Mouse (Mus musculus): ENCODE measurements at regions not wholly inside any gene's neighbourhood (a gene's known extent, or its start where the extent isn't known, plus 50 kb on each side); places are given as distances from the start of the nearest gene placed in this dataset.
"Not testable (repeated sequence)": the region's sequence is repeated elsewhere in the genome, so short reads cannot be mapped to it uniquely, and the experiment has no call there.

- no peak for DNase-seq (ENCODE audit: extremely low read depth, insufficient read length, low spot score)
Observed at GRCm38 (mm10) chr16:93355204-93355899, 248.5 kb downstream of the Setd4 start.

GRCm38 (mm10) chr16:93353971-93354370 is 249.9 kb downstream of the Setd4 start:
- DNase-seq (ENCODE audit: extremely low read depth, insufficient read length, low spot score), result no peak

- DNase-seq (ENCODE audit: extremely low read depth, insufficient read length, low spot score), result no peak
Observed at GRCm38 (mm10) chr16:93344555-93344954, 259.3 kb downstream of the Setd4 start.

- no peak for DNase-seq (ENCODE audit: extremely low read depth, insufficient read length, low spot score)
Observed at GRCm38 (mm10) chr16:93342701-93343100, 261.2 kb downstream of the Setd4 start.

GRCm38 (mm10) chr16:93341791-93342190 is 262.1 kb downstream of the Setd4 start:
- no peak for DNase-seq (ENCODE audit: extremely low read depth, insufficient read length, low spot score)

GRCm38 (mm10) chr16:93338806-93339205 is 265.1 kb downstream of the Setd4 start:
- DNase-seq (ENCODE audit: extremely low read depth, insufficient read length, low spot score), result no peak

GRCm38 (mm10) chr16:93335322-93336111 is 268.3 kb downstream of the Setd4 start:
- no peak for DNase-seq (ENCODE audit: extremely low read depth, insufficient read length, low spot score)

- no peak for DNase-seq (ENCODE audit: extremely low read depth, insufficient read length, low spot score)
Observed at GRCm38 (mm10) chr16:93333654-93334053, 270.2 kb downstream of the Setd4 start.

GRCm38 (mm10) chr16:93328680-93329395 is 275.0 kb downstream of the Setd4 start:
- DNase-seq (ENCODE audit: extremely low read depth, insufficient read length, low spot score), result no peak

GRCm38 (mm10) chr16:93324911-93325310 is 279.0 kb downstream of the Setd4 start:
- DNase-seq (ENCODE audit: extremely low read depth, insufficient read length, low spot score), result no peak

- no peak for DNase-seq (ENCODE audit: extremely low read depth, insufficient read length, low spot score)
Observed at GRCm38 (mm10) chr16:93323172-93323571, 280.7 kb downstream of the Setd4 start.

- no peak for DNase-seq (ENCODE audit: extremely low read depth, insufficient read length, low spot score)
Observed at GRCm38 (mm10) chr16:93319581-93319980, 284.3 kb downstream of the Setd4 start.

GRCm38 (mm10) chr16:93311644-93312043 is 292.2 kb downstream of the Setd4 start:
- DNase-seq (ENCODE audit: extremely low read depth, insufficient read length, low spot score), result no peak

GRCm38 (mm10) chr16:93308666-93309360 is 295.1 kb downstream of the Setd4 start:
- DNase-seq (ENCODE audit: extremely low read depth, insufficient read length, low spot score), result no peak

GRCm38 (mm10) chr16:93306951-93307350 is 296.9 kb downstream of the Setd4 start:
- no peak for DNase-seq (ENCODE audit: extremely low read depth, insufficient read length, low spot score)

GRCm38 (mm10) chr16:93306140-93306539 is 297.7 kb downstream of the Setd4 start:
- not testable (repeated sequence) for DNase-seq (ENCODE audit: extremely low read depth, insufficient read length, low spot score)

- no peak for DNase-seq (ENCODE audit: extremely low read depth, insufficient read length, low spot score)
Observed at GRCm38 (mm10) chr16:93294430-93294829, 309.4 kb downstream of the Setd4 start.

GRCm38 (mm10) chr16:93292965-93293653 is 310.8 kb downstream of the Setd4 start:
- DNase-seq (ENCODE audit: extremely low read depth, insufficient read length, low spot score), result peak; percentile 73

- DNase-seq (ENCODE audit: extremely low read depth, insufficient read length, low spot score), result no peak
Observed at GRCm38 (mm10) chr16:93292181-93292834, 311.6 kb downstream of the Setd4 start.

GRCm38 (mm10) chr16:93288036-93288435 is 315.8 kb downstream of the Setd4 start:
- DNase-seq (ENCODE audit: extremely low read depth, insufficient read length, low spot score), result no peak

Data from 3134 (cell line).